Mouse (Mus musculus): ENCODE measurements around the gene Cldn6. TPM values are rescaled to one million over a fixed set of nuclear protein-coding genes. Genes with fewer than 3 reads are reported as not detected.

Gene Cldn6
- total RNA-seq (2023), result not detected

GRCm38 (mm10) chr17:23679127-23679835 lies at the start of gene Cldn6:
TSS of gene Cldn6 (plus strand) at chr17:23679249.

GRCm38 (mm10) chr17:23644613-23645495 lies 34.2 kb upstream of the Cldn6 start, which contains the start of gene Mmp25:
TSS of gene Mmp25 (minus strand) at chr17:23645277.

GRCm38 (mm10) chr17:23660117-23660875 lies 18.8 kb upstream of the Cldn6 start, which contains the start of gene Bicdl2:
TSS of gene Bicdl2 (plus strand) at chr17:23660506.

DNA sequence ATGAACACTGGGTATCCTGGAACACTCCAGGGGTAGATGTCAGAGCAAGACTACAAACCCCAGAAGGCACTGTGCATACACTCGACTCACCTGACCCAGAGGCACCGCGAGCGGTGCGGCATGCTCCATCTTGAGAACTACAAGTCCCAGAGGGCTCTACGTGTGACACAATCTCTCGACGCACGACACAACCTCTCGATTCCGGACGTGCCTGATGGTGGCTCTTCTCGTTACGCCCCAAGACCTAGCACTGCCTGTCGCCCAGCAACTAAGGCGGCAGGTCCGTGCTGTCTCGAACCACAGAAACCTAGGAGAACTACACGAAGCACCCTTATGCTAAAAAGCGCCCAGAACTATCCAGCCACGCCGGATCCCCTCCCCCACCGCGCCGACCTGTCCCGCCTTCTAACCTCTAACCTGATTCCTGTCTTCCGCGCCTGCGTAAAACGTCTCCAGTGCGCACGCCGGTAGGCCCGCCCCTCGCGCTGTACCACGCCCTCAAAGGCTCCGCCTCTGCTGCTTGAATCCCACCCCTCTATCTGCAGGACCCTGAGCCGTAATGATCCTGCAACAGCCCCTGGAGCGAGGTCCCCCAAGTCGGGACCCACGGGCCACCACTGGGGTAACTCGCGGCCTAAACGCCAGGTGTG lies 5.5 kb upstream of the Cldn6 start, which contains the start of the genes Hcfc1r1 and Thoc6:
Gene Hcfc1r1, plus strand, starts transcription at position 173 of the 650 bp plus-strand sequence.
Gene Thoc6, minus strand, starts transcription at position 459 of the 650 bp plus-strand sequence.

GRCm38 (mm10) chr17:23677236-23677679 lies 1.8 kb upstream of the Cldn6 start, which contains the start of gene Tnfrsf12a:
TSS of gene Tnfrsf12a (minus strand) at chr17:23677468.

GRCm38 (mm10) chr17:23683856-23684672 lies 5.0 kb downstream of the Cldn6 start, which contains the start of gene Cldn9:
TSS of gene Cldn9 (minus strand) at chr17:23684026.

GRCm38 (mm10) chr17:23722376-23723125 lies 43.5 kb downstream of the Cldn6 start, which contains the start of gene 1520401A03Rik:
TSS of gene 1520401A03Rik (minus strand) at chr17:23722783.

GRCm38 (mm10) chr17:23725999-23726757 lies 47.1 kb downstream of the Cldn6 start, which contains the start of gene Pkmyt1:
TSS of gene Pkmyt1 (plus strand) at chr17:23726336.

Other genes with a start within 250 kb of the Cldn6 start
- not detected for gene Vmn2r117, start 199.6 kb upstream of the Cldn6 start, total RNA-seq (2023)
- 1 to 10 TPM; 2.6 TPM for gene Zfp213, start 115.0 kb upstream of the Cldn6 start, total RNA-seq (2023)
- gene Zfp13, start 79.8 kb upstream of the Cldn6 start, total RNA-seq (2023), result under 1 TPM in 1 of 2 experiments, not detected in 1; 0.24 TPM
- not detected for gene Zscan10, start 78.4 kb upstream of the Cldn6 start, total RNA-seq (2023)
- 100 to 1,000 TPM; 157 to 170 TPM for gene Mmp25, start 34.0 kb upstream of the Cldn6 start, total RNA-seq (2023)
- 1 to 10 TPM; 1.6 to 2.4 TPM for gene Bicdl2, start 18.7 kb upstream of the Cldn6 start, total RNA-seq (2023)
- 10 to 100 TPM; 50.6 to 50.7 TPM for gene Hcfc1r1, start 5.7 kb upstream of the Cldn6 start, total RNA-seq (2023)
- gene Thoc6, start 5.4 kb upstream of the Cldn6 start, total RNA-seq (2023), result 10 to 100 TPM; 19.0 to 19.2 TPM
- 1 to 10 TPM; 4.8 to 5.1 TPM for gene Tnfrsf12a, start 1.8 kb upstream of the Cldn6 start, total RNA-seq (2023)
- not detected for gene Cldn9, start 4.8 kb downstream of the Cldn6 start, total RNA-seq (2023)
- not detected for gene 1520401A03Rik, start 43.5 kb downstream of the Cldn6 start, total RNA-seq (2023)
- gene Pkmyt1, start 47.1 kb downstream of the Cldn6 start, total RNA-seq (2023), result 10 to 100 TPM; 40.9 to 41.4 TPM
- 1 to 10 TPM; 3.2 to 5.1 TPM for gene Paqr4, start 61.6 kb downstream of the Cldn6 start, total RNA-seq (2023)
- gene Kremen2, start 66.6 kb downstream of the Cldn6 start, total RNA-seq (2023), result not detected
- gene Flywch1, start 92.4 kb downstream of the Cldn6 start, total RNA-seq (2023), result 1 to 10 TPM; 8.7 to 9.6 TPM
- gene Flywch2, start 106.8 kb downstream of the Cldn6 start, total RNA-seq (2023), result under 1 TPM in 1 of 2 experiments, not detected in 1; 0.53 TPM
- gene Srrm2, start 111.3 kb downstream of the Cldn6 start, total RNA-seq (2023), result 100 to 1,000 TPM; 456 to 525 TPM
- gene Elob, start 149.9 kb downstream of the Cldn6 start, total RNA-seq (2023), result 100 to 1,000 TPM; 176 to 182 TPM
- not detected for gene Prss33, start 156.8 kb downstream of the Cldn6 start, total RNA-seq (2023)
- not detected for gene Prss32, start 164.6 kb downstream of the Cldn6 start, total RNA-seq (2023)
- gene Prss41, start 164.9 kb downstream of the Cldn6 start, total RNA-seq (2023), result not detected
- gene Prss21, start 188.8 kb downstream of the Cldn6 start, total RNA-seq (2023), result not detected
- gene Dcpp1, start 201.6 kb downstream of the Cldn6 start, total RNA-seq (2023), result not detected
- not detected for gene Dcpp2, start 201.6 kb downstream of the Cldn6 start, total RNA-seq (2023)
- not detected for gene Dcpp3, start 238.2 kb downstream of the Cldn6 start, total RNA-seq (2023)

Measured in neutrophil, adult 83 days (primary cell).